Mouse (Mus musculus): ENCODE measurements at regions not wholly inside any gene's neighbourhood (a gene's known extent, or its start where the extent isn't known, plus 50 kb on each side); places are given as distances from the start of the nearest gene placed in this dataset.

DNA sequence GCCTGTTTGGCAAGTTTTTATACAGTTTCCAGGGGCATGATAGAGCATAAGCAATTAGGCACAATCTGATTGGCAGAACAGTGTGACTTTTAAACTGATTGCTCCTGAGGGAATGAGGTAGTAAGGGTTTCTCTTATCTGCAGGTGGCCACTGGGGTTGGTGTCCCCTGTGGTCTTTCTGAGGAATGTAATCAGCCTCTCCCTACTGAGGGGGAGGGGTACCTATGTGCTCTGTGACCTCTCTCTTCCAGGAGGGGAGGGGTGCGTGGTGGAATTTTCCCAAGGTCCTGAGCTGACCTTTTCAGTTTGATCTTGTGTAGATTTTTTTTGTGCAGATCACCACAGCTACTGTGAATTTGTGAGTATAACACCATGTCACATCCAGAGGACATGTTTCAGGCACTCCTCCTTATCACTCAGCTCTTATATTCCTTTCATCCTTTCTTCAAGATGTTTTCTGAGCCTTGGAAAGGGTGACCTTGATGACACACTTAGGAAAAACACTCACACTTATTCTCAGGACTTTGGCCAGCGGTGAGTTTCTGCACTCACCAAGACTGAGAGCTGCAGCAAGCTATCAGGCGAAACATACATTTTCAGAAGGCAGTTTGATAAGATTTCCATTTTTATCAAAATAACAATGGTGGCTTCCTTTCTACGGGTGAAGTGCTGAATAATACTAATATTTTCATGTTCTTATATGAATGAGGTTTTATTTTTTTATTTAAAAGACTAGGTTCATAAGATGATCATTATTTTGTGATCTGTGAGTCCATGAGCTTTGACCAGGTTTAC, 238.7 kb upstream of the Mmadhc start:
- DNase-seq (ENCODE audit: low spot score): no peak

GRCm38 (mm10) chr2:50533702-50534101, 237.1 kb upstream of the Mmadhc start:
- no peak for DNase-seq (ENCODE audit: low spot score)

DNA sequence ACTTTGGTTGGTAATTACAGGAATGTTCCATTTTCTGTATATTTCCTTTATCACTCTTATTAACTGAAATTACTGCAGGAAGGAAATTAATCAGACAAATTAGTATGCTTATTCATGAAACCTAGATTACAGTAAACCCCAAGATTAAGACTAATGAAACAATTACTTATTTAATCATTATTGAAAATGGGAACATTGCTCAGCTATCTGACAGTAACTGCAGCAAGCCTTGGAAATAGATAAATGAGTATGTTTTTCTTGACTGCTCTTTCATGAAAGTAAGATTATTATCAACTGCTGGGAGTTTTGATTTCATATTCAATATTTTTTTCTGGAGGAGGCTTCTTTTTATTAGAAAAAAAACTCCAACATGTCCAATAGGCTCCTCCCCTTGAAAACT, 230.8 kb upstream of the Mmadhc start:
- no peak for DNase-seq (ENCODE audit: low spot score)

DNA sequence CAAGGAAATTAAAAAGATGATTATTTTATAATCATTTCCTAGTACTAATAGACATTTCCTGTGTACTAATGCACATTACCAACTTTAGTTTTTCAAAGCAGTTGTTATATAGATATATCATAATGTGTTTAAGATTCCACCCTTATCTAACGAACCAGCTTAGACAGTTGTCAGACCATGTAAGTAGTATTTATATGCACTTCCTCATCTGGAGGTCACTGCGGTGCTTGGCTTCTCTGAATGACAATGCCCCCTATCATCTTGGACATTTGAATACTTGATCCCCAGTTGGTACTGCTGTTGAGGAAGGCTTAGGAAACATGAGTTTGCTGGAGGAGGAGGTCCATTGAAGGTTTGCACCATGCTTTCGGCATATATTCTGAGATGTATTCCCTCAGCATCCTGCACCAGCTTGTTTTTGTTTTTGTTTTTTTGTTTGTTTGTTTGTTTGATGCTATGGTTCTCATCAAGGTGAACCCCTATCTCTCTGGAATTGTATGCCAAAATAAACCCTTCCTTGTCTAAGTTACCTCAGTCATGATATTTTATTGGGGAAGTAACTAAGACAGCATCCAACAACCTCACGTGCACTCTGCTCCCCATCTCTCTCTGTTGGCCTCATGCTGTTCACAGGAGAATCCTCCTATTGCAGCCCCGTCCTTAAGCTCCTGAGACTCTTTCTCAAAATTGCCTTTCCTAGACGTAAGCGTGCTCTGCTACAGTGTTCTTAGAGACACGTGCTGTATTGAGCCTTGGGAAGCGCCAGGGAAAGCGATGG, 228.4 kb upstream of the Mmadhc start:
- DNase-seq (ENCODE audit: low spot score): no peak

DNA sequence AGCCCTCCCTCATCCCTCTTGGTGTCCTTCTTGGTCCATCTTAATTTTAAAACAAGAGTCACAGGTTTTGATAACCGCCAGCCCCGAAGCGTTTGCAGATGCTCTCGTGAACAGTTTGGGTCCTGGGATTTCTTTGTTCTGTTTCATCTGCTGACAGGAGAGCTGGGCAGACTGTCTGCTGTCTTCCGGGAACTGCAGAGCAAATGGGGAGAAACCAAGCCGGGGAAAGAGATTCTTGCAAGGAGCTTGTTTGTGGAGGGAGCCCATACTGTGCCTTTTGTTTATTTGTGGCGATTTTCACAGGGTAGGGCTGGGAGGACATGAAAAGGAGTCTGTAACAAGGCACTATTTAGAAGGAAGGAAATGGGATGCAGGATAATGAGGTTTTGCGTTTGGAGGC, 223.6 kb upstream of the Mmadhc start:
- no peak for DNase-seq (ENCODE audit: low spot score)

DNA sequence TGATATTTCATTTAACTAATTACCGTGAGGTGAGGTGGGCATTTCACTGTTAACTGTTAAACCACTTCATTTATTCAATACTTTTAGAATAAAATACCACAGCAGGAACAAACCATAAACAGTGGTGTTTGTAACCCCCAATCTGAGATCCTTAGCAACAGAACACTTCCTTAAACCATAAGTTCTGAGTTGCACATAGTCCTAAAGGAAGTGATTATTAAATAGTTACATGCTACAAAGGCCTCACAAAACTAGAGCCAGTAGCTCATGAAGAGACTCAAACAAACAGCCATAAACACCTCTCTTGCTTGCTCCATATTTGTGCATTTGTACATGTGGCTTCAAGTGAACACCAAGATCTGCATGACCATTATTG, 222.5 kb upstream of the Mmadhc start:
- no peak for DNase-seq (ENCODE audit: low spot score)

GRCm38 (mm10) chr2:50518371-50519128, 221.9 kb upstream of the Mmadhc start:
- DNase-seq (ENCODE audit: low spot score): no peak

- DNase-seq (ENCODE audit: low spot score): no peak
Observed at GRCm38 (mm10) chr2:50513276-50513675, 216.7 kb upstream of the Mmadhc start.

- no peak for DNase-seq (ENCODE audit: low spot score)
Observed at GRCm38 (mm10) chr2:50498713-50499112, 202.1 kb upstream of the Mmadhc start.

DNA sequence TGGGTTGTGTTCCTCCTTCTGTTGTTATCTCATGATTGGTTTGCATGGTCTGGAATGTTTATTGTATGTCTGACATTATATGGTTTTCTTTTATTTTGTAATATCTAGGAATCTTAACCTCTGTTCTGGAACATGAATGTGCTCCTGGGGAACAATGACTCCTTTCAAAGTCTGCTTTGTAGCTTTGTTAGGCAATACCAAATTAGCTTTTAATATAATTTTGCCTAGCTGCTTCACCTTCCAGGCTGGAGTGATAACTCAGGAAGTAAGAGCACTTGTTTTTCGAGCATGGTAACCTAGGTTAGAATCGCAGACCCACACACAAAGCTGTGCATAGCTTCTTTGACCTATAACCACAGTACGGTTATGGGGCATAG, 199.4 kb upstream of the Mmadhc start:
- DNase-seq (ENCODE audit: low spot score): no peak

DNA sequence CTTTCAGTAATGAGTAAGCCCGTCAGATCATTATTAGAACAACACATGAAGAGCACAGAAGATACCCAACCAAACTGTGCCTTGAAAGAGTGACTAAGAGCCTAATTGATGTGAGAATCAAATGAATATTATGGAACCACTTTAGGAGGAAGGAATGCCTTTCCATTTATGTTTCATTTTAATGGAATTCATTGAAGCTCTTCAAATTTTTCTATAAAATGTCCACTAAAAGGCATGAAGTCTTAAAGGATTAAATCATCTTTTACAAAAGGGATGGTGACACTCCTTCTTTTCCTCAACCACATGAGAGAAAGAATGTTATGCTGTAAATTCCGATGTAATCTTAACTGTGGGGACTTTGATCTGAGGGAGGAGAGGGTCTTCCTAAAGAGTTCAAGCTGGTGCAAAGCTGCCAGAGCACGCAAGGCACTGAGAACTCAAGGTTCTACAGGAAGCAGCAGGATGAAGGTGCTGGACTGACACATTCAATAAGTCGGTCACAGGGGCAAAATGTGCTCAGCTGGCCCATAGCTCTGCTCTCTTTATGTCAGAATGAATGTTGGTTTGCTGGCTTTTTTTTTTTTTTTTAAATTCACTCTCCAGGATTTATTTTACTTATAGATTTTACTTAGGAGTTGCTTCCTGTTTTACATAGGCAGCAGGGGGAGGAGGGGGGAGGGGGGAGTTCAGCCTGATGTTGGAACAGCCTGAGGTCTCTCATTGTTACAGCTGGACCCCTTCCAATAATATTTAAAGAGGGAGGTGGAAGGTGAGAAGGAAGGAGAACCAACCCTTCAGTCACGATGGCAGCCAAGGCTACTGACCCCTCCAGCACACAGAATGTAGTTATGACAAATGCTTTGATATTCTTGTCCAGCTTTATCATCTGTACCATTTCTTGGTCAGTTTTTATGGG, 198.8 kb upstream of the Mmadhc start:
- DNase-seq (ENCODE audit: low spot score): no peak

DNA sequence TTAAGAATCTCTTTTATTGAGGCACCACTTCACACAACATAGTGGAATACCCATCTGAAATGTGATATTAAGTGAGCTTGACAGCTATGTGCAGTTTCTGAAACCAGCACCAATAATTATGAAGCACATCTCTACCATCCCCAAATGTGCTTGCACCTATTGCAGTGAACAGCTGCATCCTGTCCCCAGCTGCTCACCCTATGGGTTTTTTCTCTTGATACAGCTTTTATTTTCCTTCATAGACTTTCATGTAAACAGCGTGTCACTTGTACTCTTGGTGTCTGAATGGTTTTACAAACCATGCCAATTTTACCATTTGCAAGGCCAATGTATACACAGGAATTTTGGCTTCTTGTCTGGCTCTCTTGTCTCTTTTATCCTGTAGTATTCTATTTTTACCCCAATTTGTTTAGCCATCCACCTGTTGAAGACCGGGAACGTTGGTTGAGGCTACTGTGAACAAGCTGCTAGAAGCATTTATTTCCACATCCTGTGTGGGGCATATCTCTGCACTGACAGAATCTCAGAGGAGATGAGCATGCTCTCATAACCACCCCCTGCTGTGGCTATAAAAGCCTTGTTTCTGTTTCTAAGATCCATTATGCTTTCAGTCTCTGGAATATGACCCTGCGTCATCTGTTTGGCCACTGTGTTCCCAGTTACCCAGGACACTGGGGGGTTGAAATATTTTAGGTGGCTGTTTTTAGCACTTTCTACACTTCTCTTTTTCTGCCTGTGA, 197.2 kb upstream of the Mmadhc start:
- DNase-seq (ENCODE audit: low spot score): no peak

GRCm38 (mm10) chr2:50463799-50464198, 167.2 kb upstream of the Mmadhc start:
- no peak for DNase-seq (ENCODE audit: low spot score)

DNA sequence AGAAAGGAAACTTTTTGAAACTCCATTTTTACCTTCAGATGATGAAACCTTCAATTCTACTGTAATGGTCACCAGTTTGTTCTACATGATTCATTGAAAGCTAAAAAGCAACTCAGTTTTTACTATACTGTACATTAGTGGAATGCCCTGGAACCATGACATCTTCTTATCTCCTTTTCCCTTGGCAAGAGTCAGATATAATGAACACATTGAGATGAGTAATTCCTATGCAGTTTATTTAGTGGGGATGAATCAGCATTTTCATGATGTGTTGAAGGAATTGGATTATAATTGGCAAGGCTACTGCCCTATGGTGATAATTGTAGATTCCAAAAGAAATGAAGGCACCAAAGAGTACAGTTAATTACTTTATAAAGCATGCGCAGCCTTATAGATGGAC, 165.8 kb upstream of the Mmadhc start:
- no peak for DNase-seq (ENCODE audit: low spot score)

DNA sequence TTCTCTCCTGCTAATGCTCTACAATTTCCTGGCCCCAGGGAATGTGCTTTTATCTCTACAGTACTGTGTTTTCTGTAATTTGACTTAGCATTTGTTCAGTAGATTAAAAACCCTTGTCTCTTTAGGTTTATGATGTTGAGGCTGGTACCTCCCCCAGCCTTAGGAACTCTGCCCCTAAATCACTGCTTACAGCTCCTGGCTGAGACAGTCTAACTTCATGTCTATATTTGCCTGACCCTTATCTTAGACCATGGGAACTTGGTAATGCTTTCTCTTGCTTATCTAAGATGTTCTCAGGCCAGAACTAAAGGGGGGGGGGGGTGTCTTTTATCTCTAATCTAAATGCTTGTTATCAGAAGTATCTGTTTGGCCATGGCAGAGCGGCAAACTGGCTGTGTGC, 160.1 kb upstream of the Mmadhc start:
- DNase-seq (ENCODE audit: low spot score): no peak

DNA sequence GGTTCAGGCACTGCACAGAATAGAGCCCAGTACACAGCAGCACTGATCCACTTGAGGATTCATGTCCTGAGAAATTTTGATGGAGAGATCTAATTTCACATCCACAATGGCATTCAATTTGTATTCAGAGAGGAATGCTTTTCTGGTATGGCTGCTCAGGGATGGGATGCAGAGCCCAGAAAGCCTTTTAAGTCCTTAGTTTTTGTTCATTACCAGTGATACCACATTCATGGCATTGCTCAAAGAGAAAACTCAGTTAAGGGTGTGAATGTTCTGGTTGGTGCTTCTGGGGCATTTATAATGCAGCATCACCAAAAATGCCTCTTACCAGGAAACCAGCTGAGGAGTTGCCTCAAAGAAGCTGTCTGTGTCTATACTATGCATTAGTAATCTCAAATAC, 151.5 kb upstream of the Mmadhc start:
- no peak for DNase-seq (ENCODE audit: low spot score)

DNA sequence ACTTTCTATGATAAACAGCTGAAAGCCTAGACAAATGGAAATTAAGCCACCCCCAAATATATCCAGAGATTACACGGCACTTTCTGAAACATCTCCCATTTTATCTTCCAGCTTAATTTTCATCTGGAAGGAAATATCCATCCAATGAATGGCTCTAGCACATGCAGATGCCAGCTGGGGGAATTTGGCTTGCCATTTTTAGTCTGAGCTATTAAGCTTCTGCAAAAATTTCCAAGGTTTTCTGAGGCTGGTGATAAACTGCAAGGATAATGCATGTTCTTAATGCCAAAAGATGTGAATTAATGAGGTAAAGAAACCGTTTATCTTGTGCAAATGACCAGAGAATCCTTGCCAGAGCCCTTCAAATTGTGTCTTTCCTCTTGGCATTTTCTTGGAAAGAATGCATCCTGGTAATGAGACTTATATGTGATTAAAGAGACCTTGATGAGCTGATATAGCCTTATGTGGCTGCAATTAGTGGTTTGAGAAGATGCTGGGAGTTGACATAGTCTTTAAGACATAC, 149.4 kb upstream of the Mmadhc start:
- DNase-seq (ENCODE audit: low spot score): no peak

DNA sequence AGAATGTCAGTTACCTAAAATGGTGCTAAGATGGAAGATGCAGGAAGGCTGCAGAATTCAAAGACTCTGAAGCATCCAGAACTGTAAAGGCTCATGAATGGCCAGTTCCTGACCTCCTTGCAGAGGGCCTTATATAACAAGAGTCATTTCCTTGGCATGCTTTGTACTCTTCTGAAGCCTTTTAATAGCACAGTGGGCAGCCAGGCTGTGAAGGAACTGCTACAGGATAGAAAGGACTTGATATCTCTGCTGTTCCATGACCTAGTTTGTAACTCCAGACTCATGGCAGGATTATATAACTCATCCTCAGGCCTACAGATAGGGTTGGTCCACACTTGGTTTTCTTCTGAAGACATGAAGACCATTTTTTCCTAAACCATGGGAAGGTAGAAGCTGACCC, 143.7 kb upstream of the Mmadhc start:
- no peak for DNase-seq (ENCODE audit: low spot score)

- DNase-seq (ENCODE audit: low spot score): no peak
Observed at GRCm38 (mm10) chr2:50433166-50433565, 136.6 kb upstream of the Mmadhc start.

GRCm38 (mm10) chr2:50425151-50425550, 128.6 kb upstream of the Mmadhc start:
- DNase-seq (ENCODE audit: low spot score): no peak

DNA sequence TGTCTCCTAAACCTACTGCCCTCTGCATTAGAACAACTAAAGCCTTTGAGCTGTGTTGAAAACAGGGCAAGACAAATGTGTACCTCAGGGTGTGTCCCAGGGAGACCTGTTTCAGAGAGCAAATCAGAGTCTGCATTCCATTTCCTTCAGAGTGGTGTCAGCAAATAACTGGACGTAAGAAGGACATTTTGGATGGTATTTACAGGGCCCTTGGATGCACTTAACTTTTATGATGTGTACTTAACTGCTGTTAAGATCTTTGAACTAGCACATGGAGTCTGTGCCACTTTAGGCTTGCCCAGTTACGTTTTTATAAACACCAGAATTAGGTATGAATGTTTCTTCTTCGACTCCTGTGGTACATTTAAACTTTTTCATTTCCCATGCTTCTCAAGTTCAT, 123.0 kb upstream of the Mmadhc start:
- no peak for DNase-seq (ENCODE audit: low spot score)
